Comparison of ENCODE assay signal across 9 mouse cellular contexts in genomic region chr7:82121746-82122145, GRCm38 (mm10). TPM values are rescaled to one million over a fixed set of nuclear protein-coding genes. Genes with fewer than 3 reads are reported as not detected.
DNase-seq lines count a peak whose midpoint lies in the region; ATAC-seq and TF ChIP-seq lines count a peak whose summit lies in the region.
"Had no signal": no experiment of that assay in that cellular context is flagged by ENCODE, and none has a peak within 500 bp of the region (broad histone marks: within the 10 kb centered on the region; RNA-seq: fewer than 3 reads in every experiment).

No protein-coding gene starts in this region.

- TF ChIP-seq POLR2A in heart, adult 2 months (IDR thresholded peaks at IDR 0.05; ENCODE audit: insufficient read depth, low read depth, low read length): no peak

- peak; percentile 39 to 68 for DNase-seq in heart, adult 2 months
- DNase-seq in heart, embryonic 10.5 days (ENCODE audit: low spot score): no peak
- peak; percentile 81 for DNase-seq in ZHBTc4 (ENCODE audit: low read depth, low spot score)
- DNase-seq in cerebellum, postnatal 36 days: peak; percentile 65 to 75
- peak; percentile 37 to 48 for DNase-seq in gastrocnemius, postnatal 4 days (ENCODE audit: low spot score in 2 of 2)
- DNase-seq in layer of hippocampus, postnatal 25 days (ENCODE audit: extremely low spot score in 1 of 2, low spot score in 1 of 2): peak; percentile 70 to 84
- peak; percentile 74 for DNase-seq in stomach, postnatal 0 days (ENCODE audit: low spot score)

- no peak overlapping the region for H3K4me3 ChIP-seq in heart, adult 2 months
- H3K4me3 ChIP-seq in heart, embryonic 10.5 days: no peak overlapping the region
- no peak overlapping the region for H3K4me3 ChIP-seq in stomach, postnatal 0 days (ENCODE audit: low read depth, low read length)
- H3K4me3 ChIP-seq: myocyte had no signal

- 0% methylated on average over 1 of the region's 1 CpGs for WGBS in heart, adult 2 months
- WGBS in heart, embryonic 10.5 days: 5% methylated on average over 1 of the region's 1 CpGs
- WGBS in stomach, postnatal 0 days: 0% methylated on average over 1 of the region's 1 CpGs

- H3K4me2 ChIP-seq in stomach, postnatal 0 days (replicated peaks; ENCODE audit: low read depth): no peak overlapping the region

- peak; percentile 95 for TF ChIP-seq CTCF in heart, adult 2 months (IDR thresholded peaks at IDR 0.05)
- peak; percentile 97 for TF ChIP-seq CTCF in stomach, postnatal 0 days (IDR thresholded peaks at IDR 0.05; ENCODE audit: low read depth)

- H3K9ac ChIP-seq in heart, adult 2 months (ENCODE audit: low read depth, low read length): no peak overlapping the region
- no peak overlapping the region for H3K9ac ChIP-seq in stomach, postnatal 0 days (ENCODE audit: low read length)

- no peaks in the 10 kb centered on the region for H3K36me3 ChIP-seq in heart, adult 2 months (ENCODE audit: control insufficient read depth, insufficient read depth, low read length)
- no peaks in the 10 kb centered on the region for H3K36me3 ChIP-seq in heart, embryonic 10.5 days
- no peaks in the 10 kb centered on the region for H3K36me3 ChIP-seq in stomach, postnatal 0 days (ENCODE audit: control insufficient read depth, insufficient read depth, low read length)

- no peak overlapping the region for H3K27ac ChIP-seq in heart, adult 2 months
- no peak overlapping the region for H3K27ac ChIP-seq in heart, embryonic 10.5 days
- no peak overlapping the region for H3K27ac ChIP-seq in stomach, postnatal 0 days (replicated peaks)

- H3K4me1 ChIP-seq in heart, adult 2 months (ENCODE audit: control insufficient read depth, insufficient read depth, low read length): no peaks in the 10 kb centered on the region
- peaks cover 4% of the 10 kb centered on the region for H3K4me1 ChIP-seq in heart, embryonic 10.5 days
- no peaks in the 10 kb centered on the region for H3K4me1 ChIP-seq in stomach, postnatal 0 days (replicated peaks; ENCODE audit: control insufficient read depth, insufficient read depth)

- H3K9me3 ChIP-seq in heart, embryonic 10.5 days: no peaks in the 10 kb centered on the region
- H3K9me3 ChIP-seq in stomach, postnatal 0 days (ENCODE audit: control insufficient read depth, low read length): no peaks in the 10 kb centered on the region

- H3K27me3 ChIP-seq in heart, adult 2 months (ENCODE audit: control insufficient read depth, insufficient read depth, low read length): no peaks in the 10 kb centered on the region
- H3K27me3 ChIP-seq in heart, embryonic 10.5 days (ENCODE audit: insufficient read depth, poor library complexity, severe bottlenecking): peaks cover 4% of the 10 kb centered on the region; the same call in 1 of the 2 replicates
- H3K27me3 ChIP-seq in stomach, postnatal 0 days (ENCODE audit: control insufficient read depth, insufficient read depth, low read length): no peaks in the 10 kb centered on the region

- intact Hi-C loops in heart, adult 2 months (cut with DNase I): loop anchor here (1.0 to 5.0 kb wide), 3 partner anchors 142 to 254 kb away; no protein-coding TSS in a partner anchor

- no peaks in the 10 kb centered on the region for H3K79me2 ChIP-seq in heart, adult 2 months (replicated peaks; ENCODE audit: control insufficient read depth, insufficient read depth, low read length)

- ATAC-seq in megakaryocyte-erythroid progenitor cell, adult 5-6 weeks (replicated peaks; ENCODE audit: low FRiP score, low TSS enrichment, poor library complexity, severe bottlenecking): peak; percentile 86
- ATAC-seq in stomach, postnatal 0 days (ENCODE audit: low FRiP score, low TSS enrichment): no peak

- TF ChIP-seq EP300 in heart, adult 2 months (IDR thresholded peaks at IDR 0.05; ENCODE audit: insufficient read depth, low read depth, low read length): 0 out of 2 replicates have a peak, but pooled peaks have one; percentile 61
- TF ChIP-seq EP300 in stomach, postnatal 0 days (optimal IDR thresholded peaks at IDR 0.05): no peak

RNA-seq across cellular contexts. Expression of gene Sh3gl3, which starts 51.9 kb away (rescaled TPM):
- under 1 TPM; 0.45 to 0.70 TPM for total RNA-seq in heart, adult 2 months (2021)
- 0.27 and 1.4 TPM in 2 replicates for polyA plus RNA-seq in heart, adult 2 months (2012; rRNA removed)
- polyA plus RNA-seq in heart, embryonic 10.5 days (2016; fragmentation: Nextera tagmentation; extraction: Ambion mirVana): 4.0 and 8.5 TPM in 2 replicates
- total RNA-seq in gastrocnemius, postnatal 4 days (2021): 1 to 10 TPM; 5.7 to 6.4 TPM
- 10 to 100 TPM; 58.4 to 65.9 TPM for total RNA-seq in layer of hippocampus, postnatal 25 days (2021)
- total RNA-seq in megakaryocyte-erythroid progenitor cell, adult 5-6 weeks (2014; fragmentation: Nextera tagmentation): not detected in 2 replicates
- not detected in 2 replicates for total RNA-seq in megakaryocyte-erythroid progenitor cell, adult 5-6 weeks (2017)
- polyA plus RNA-seq in stomach, postnatal 0 days (2015; fragmentation: Nextera tagmentation; extraction: Ambion mirVana): 4.0 and 4.9 TPM in 2 replicates

Comparison
In these comparisons a context has a peak if more than half of its experiments do, and no peak if none do; other contexts are left out.
1. RNA of gene Sh3gl3, which starts 51.9 kb away (total RNA-seq): 58.4 to 65.9 TPM in layer of hippocampus, postnatal 25 days; 5.7 to 6.4 TPM in gastrocnemius, postnatal 4 days, 0.45 to 0.70 TPM in heart, adult 2 months and not detected in megakaryocyte-erythroid progenitor cell, adult 5-6 weeks; every median in the first group is over 4 times any median in the second.